Mouse (Mus musculus): ENCODE measurements around the gene Acot2. TPM values are rescaled to one million over a fixed set of nuclear protein-coding genes. Genes with fewer than 3 reads are reported as not detected.
"Not testable (repeated sequence)": the region's sequence is repeated elsewhere in the genome, so short reads cannot be mapped to it uniquely, and the experiment has no call there.

Gene Acot2
- polyA plus RNA-seq, 1 experiment from 2014 or later = 21.1 TPM

DNA sequence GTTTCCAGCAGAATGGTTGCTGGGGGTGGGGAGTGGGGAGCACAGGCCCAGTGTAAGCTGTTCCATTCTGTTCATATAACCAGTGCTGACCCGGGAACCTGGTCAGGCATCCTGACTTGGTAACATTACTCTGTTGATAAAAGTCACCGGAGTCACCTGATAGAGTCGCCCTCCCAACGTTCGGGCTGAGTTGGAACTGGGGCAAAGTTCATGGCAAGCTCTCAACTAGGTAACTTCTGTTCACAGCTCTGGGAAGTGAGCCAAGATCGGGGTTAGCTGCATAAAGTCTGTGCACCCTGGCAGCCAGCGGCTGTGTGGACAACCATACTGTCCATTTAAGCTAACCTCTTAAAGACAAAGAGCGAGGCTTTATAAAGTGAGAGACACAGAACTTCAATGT, 11.6 kb downstream of the Acot2 start:
- not testable (repeated sequence) for H3K4me3 ChIP-seq; H3K27me3 ChIP-seq; H3K9ac ChIP-seq; H3K36me3 ChIP-seq; H3K27ac ChIP-seq; H3K4me2 ChIP-seq (replicated peaks); ATAC-seq (ENCODE audit: low FRiP score, low read depth); H3K4me1 ChIP-seq
- H3K9me3 ChIP-seq = peaks cover 14% of the 10 kb centered on the region; the same call in 1 of the 2 replicates
- WGBS = 62% methylated on average over 8 of the region's 8 CpGs

DNA sequence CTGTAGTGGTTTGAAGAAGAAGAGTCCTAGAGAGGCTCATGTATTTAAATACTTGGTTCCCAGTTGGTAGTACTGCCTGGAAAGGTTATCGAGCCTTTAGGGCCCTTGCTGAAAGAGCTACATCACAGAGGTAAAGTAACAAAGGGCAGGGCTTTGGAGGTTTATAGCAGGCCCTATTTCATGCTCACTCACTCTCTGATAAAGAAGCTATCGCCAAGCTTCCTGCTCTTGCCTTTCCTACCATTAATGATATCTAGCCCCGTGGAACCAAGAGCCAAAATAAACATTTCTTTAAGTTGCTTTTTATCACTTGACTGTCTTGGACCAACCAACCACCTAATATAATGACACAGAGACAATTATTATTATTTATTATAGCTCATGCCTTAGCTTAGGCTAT, 12.8 kb downstream of the Acot2 start:
- H3K9ac ChIP-seq = no peak overlapping the region
- H3K4me3 ChIP-seq = no peak overlapping the region
- peaks cover 14% of the 10 kb centered on the region; the same call in 1 of the 2 replicates for H3K9me3 ChIP-seq
- 0 out of 2 replicates have a peak, but pooled peaks cover 3% of the 10 kb centered on the region for H3K4me1 ChIP-seq
- no peak for ATAC-seq (ENCODE audit: low FRiP score, low read depth)
- no peaks in the 10 kb centered on the region for H3K36me3 ChIP-seq
- WGBS = 75% methylated on average over 3 of the region's 3 CpGs
- H3K4me2 ChIP-seq (replicated peaks) = no peak overlapping the region
- H3K27me3 ChIP-seq = no peaks in the 10 kb centered on the region
- no peak overlapping the region for H3K27ac ChIP-seq

DNA sequence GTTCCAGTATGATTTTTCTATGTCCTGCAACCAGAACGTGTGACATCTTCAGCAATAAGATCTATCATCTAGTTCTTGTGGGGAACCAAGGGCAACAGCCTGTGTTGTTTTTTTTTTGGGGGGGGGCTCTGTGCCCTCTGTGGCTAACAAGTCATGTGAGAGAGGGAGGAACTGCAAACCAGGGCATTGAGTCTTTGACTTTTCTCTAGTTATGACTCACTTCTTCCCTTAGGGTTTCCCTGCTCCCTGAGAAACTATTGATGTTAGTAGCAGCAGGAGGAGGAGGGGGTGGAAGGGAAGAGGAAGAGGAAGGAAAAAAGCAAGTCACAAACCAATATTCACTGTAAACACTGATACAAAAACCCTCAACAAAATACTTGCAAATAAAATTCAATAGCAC, 16.2 kb downstream of the Acot2 start:
- H3K36me3 ChIP-seq = no peaks in the 10 kb centered on the region
- no peak overlapping the region for H3K9ac ChIP-seq
- H3K4me3 ChIP-seq = no peak overlapping the region
- ATAC-seq (ENCODE audit: low FRiP score, low read depth) = no peak
- H3K27ac ChIP-seq = no peak overlapping the region
- WGBS = 85% methylated on average over 1 of the region's 1 CpGs
- H3K27me3 ChIP-seq = no peaks in the 10 kb centered on the region
- peaks cover 5% of the 10 kb centered on the region; the same call in 1 of the 2 replicates for H3K4me1 ChIP-seq
- peaks cover 9% of the 10 kb centered on the region; the same call in 1 of the 2 replicates for H3K9me3 ChIP-seq
- no peak overlapping the region for H3K4me2 ChIP-seq (replicated peaks)

DNA sequence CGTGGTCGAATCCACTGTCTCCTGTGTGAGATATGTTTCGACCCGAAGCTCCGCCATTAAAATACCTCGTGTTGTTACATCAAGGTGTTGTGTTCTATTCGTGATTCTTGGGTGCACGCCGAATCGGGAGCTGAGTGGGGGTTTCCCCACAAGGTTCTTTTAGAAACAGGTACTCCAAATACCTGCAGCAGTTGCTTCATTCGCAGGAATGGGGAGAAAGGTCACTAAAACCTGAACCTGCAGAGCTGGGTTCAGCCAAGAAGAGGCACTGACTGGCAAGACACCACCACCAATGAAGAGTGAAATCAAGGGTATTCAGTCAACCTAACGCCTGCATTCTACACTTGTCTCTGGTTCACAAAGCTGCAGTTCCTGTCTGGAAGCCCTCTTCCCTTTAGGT, 20.6 kb downstream of the Acot2 start:
- ATAC-seq (ENCODE audit: low FRiP score, low read depth) = no peak
- Histone ChIP-seq H3K27ac (no peak overlapping the region), H3K4me2 (replicated peaks) (no peak overlapping the region), H3K27me3 (no peaks in the 10 kb centered on the region), H3K9ac (no peak overlapping the region), H3K36me3 (no peaks in the 10 kb centered on the region), H3K4me1 (peaks cover 30% of the 10 kb centered on the region), H3K9me3 (no peaks in the 10 kb centered on the region), H3K4me3 (no peak overlapping the region)
- WGBS = 88% methylated on average over 12 of the region's 12 CpGs

DNA sequence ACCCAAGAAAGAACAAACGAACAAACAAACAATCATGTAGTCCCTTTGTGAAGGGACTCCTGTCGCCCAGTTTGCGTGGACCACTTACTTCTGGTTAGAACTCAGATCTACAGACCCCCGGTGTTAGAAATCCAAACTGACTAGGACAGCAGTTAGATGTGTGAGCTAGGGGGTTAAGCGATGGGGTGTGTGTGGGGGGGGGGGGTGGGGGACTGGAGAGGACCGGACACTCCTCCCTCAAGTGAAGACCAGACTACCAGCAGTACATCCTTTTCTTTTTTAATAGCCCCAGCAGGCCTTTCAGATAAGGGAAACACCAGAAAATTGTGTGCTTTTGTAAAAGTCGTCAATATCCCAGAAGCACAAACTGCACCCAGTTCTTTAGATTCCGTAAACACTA, 21.1 kb downstream of the Acot2 start:
- no peaks in the 10 kb centered on the region for H3K27me3 ChIP-seq
- peak overlapping the region; percentile 69; the same call in 1 of the 2 replicates for H3K9ac ChIP-seq
- peak overlapping the region; percentile 44; the same call in 1 of the 2 replicates for H3K27ac ChIP-seq
- H3K36me3 ChIP-seq = no peaks in the 10 kb centered on the region; the same call in 1 of the 2 replicates
- H3K4me3 ChIP-seq = peak overlapping the region; percentile 51
- ATAC-seq (ENCODE audit: low FRiP score, low read depth) = no peak
- no peaks in the 10 kb centered on the region for H3K9me3 ChIP-seq
- 69% methylated on average over 8 of the region's 8 CpGs for WGBS
- H3K4me2 ChIP-seq (replicated peaks) = peak overlapping the region; percentile 63
- H3K4me1 ChIP-seq = peaks cover 30% of the 10 kb centered on the region

DNA sequence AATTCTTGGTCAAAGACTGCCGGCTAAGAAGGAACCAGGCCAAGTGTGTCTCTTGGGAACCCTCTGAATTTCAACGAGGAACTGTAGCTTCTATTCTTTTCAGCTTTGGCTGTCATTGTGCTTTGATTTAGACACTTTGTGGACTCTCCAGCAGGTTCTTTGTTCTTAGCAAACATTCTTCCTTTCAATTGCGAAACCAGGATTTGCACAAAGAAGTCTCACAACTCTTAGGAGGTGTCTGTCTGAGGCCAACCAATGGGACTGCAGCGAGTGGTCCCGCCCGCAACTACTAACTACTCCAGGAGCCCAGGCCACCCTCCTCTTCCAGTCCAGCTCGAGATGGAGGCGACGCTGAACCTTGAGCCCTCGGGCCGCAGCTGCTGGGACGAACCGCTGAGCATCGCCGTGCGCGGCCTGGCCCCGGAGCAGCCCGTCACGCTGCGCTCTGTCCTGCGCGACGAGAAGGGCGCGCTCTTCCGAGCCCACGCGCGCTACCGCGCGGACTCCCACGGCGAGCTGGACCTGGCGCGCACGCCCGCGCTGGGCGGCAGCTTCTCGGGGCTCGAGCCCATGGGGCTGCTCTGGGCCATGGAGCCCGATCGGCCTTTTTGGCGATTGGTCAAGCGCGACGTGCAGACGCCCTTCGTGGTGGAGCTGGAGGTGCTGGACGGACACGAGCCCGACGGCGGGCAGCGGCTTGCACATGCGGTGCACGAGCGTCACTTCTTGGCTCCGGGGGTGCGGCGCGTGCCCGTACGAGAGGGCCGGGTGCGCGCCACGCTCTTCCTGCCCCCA, 21.7 kb downstream of the Acot2 start, which contains the start of gene Acot1:
Gene Acot1 (plus strand): TSS at position 320 of the 795 bp plus-strand sequence.
- Histone ChIP-seq H3K4me3 (peak within 1 kb of the TSS; percentile 51), H3K27ac (peak within 1 kb of the TSS; percentile 44; the same call in 1 of the 2 replicates), H3K4me2 (replicated peaks) (peak within 1 kb of the TSS; percentile 63), H3K4me1 (peaks cover 30% of the 10 kb centered on the region), H3K9ac (peak within 1 kb of the TSS; percentile 69)
- peak; percentile 95 for ATAC-seq (ENCODE audit: low FRiP score, low read depth)
- not testable (repeated sequence) for H3K9me3 ChIP-seq, H3K27me3 ChIP-seq, H3K36me3 ChIP-seq
- WGBS = 1% methylated on average over 50 of the region's 70 CpGs

DNA sequence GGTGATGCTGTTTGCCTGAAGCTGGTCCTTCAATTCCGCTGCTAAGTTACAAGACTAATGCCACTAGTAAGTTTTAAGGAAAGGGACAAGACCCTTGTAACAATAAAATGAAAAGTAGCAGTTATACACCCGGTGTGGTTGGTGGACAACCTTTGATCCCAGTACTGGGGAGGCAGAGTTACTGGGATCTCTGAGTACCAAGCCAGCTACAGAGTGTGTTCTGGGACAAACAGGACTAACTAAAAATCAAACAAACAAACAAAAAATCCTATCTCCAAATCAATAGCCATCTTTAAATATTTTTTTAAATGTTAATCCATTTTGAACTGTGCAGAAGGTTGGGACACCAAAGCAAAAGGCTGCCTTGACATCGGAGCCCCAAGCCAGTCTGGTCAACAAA, 22.5 kb downstream of the Acot2 start:
- Histone ChIP-seq H3K27me3 (no peaks in the 10 kb centered on the region), H3K9me3 (no peaks in the 10 kb centered on the region), H3K36me3 (peaks cover 1% of the 10 kb centered on the region; the same call in 1 of the 2 replicates), H3K4me2 (replicated peaks) (peak overlapping the region; percentile 63), H3K4me3 (peak overlapping the region; percentile 51), H3K27ac (no peak overlapping the region), H3K4me1 (peaks cover 30% of the 10 kb centered on the region), H3K9ac (0 out of 2 replicates have a peak overlapping the region, but pooled peaks have one; percentile 69)
- no peak for ATAC-seq (ENCODE audit: low FRiP score, low read depth)
- WGBS = 81% methylated on average over 3 of the region's 3 CpGs

DNA sequence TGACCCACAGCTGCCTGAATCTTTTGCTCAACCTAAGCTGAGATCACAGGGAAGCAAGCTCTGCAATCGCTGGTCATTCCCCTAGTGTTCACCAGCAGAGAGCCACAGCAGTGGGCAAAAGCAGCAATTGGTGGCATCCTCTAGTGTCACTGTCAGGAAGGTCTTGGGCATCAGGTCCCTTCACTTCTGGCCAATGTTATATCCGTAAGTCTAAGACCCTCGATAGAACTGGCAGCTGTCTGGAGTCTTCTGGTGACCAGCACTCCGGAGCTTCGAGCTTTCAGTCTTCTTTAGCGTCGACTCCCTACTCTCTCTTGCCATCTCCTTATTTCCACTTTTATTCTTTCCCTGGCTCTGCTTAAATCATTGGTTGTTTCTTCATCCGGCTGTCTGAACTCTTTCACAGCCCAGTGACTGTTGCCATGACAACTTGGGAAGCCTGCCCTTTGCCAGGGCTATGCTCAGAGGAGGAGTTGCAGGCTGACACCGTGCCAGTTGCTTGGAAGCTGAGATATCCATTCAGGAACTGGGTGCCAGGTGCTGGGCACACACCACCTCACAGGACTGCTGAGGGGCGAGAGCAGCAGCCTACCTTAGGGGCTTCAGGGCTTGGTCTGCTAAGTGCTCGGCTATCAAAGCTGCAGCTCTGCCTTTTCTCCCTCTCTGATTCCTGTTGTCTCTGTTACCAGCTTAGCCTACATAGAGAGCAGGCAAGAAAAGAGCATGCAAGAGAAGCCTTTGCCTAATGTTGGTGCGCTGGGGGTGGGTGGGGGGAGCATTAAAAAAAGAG, 23.8 kb downstream of the Acot2 start:
- peak; percentile 34; the same call in 1 of the 2 replicates for ATAC-seq (ENCODE audit: low FRiP score, low read depth)
- Histone ChIP-seq H3K4me1 (peaks cover 30% of the 10 kb centered on the region), H3K36me3 (peaks cover 8% of the 10 kb centered on the region; the same call in 1 of the 2 replicates), H3K4me3 (0 out of 2 replicates have a peak overlapping the region, but pooled peaks have one; percentile 10), H3K9me3 (no peaks in the 10 kb centered on the region), H3K27me3 (no peaks in the 10 kb centered on the region), H3K27ac (no peak overlapping the region), H3K4me2 (replicated peaks) (peak overlapping the region; percentile 63), H3K9ac (peak overlapping the region; percentile 36; the same call in 1 of the 2 replicates)
- 61% methylated on average over 12 of the region's 12 CpGs for WGBS

DNA sequence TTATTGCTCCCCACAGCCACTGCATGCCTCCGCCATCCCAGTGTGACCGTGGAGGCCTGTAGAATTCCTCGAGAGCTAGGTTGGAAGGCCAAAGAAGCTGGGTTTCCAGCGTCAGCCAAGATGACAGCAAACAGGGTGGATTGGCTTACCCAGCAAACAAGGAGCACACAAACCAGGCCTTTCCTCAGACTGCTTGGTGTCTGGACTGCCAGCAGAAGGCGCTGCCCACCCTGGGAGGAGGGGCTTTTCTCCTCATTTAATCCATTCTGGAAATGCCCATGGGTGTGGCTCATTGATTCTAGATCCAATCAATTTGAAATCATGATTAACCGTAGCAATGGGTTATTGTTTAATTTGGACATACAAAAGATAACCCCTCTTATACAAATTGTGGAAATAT, 25.5 kb downstream of the Acot2 start:
- Histone ChIP-seq H3K27me3 (no peaks in the 10 kb centered on the region), H3K9me3 (no peaks in the 10 kb centered on the region), H3K4me3 (no peak overlapping the region), H3K36me3 (peaks cover 11% of the 10 kb centered on the region), H3K4me2 (replicated peaks) (no peak overlapping the region), H3K27ac (no peak overlapping the region), H3K4me1 (peaks cover 30% of the 10 kb centered on the region), H3K9ac (no peak overlapping the region)
- WGBS = 72% methylated on average over 6 of the region's 6 CpGs
- ATAC-seq (ENCODE audit: low FRiP score, low read depth) = no peak

DNA sequence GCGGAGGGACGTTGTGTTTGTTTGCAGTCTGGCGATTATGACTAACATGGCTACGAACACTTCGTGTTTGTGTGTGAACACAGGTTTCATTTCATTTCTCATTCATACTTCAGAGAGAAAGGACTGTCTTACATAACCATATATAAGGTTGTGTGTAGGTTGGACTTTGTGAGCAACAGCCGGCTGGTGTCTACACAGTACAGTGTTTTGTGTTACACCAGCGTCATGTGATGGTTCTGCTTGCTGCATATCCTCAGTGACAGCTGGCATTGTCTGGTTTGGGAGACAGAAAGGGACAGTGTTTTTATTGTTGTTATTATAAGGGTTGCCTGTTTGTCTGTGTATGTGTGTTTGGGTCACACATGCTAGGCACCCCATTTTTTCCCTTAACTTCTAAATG, 26.0 kb downstream of the Acot2 start:
- H3K27me3 ChIP-seq = no peaks in the 10 kb centered on the region
- peaks cover 27% of the 10 kb centered on the region for H3K4me1 ChIP-seq
- H3K9ac ChIP-seq = no peak overlapping the region
- 92% methylated on average over 7 of the region's 7 CpGs for WGBS
- H3K9me3 ChIP-seq = no peaks in the 10 kb centered on the region
- no peak for ATAC-seq (ENCODE audit: low FRiP score, low read depth)
- H3K36me3 ChIP-seq = peaks cover 13% of the 10 kb centered on the region
- H3K4me3 ChIP-seq = no peak overlapping the region
- H3K27ac ChIP-seq = no peak overlapping the region
- H3K4me2 ChIP-seq (replicated peaks) = no peak overlapping the region

DNA sequence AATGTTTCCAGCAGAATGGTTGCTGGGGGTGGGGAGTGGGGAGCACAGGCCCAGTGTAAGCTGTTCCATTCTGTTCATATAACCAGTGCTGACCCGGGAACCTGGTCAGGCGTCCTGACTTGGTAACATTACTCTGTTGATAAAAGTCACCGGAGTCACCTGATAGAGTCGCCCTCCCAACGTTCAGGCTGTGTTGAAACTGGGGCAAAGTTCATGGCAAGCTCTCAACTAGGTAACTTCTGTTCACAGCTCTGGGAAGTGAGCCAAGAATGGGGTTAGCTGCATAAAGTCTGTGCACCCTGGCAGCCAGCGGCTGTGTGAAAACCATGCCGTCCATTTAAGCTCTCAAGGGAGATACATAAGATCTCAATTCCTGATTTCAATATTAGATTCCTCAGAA, 32.9 kb downstream of the Acot2 start:
- 53% methylated on average over 7 of the region's 7 CpGs for WGBS
- not testable (repeated sequence) for H3K27me3 ChIP-seq; H3K4me3 ChIP-seq; H3K27ac ChIP-seq; H3K9ac ChIP-seq; H3K4me2 ChIP-seq (replicated peaks); H3K4me1 ChIP-seq; H3K9me3 ChIP-seq
- peaks cover 13% of the 10 kb centered on the region for H3K36me3 ChIP-seq
- ATAC-seq (ENCODE audit: low FRiP score, low read depth) = peak; percentile 54

DNA sequence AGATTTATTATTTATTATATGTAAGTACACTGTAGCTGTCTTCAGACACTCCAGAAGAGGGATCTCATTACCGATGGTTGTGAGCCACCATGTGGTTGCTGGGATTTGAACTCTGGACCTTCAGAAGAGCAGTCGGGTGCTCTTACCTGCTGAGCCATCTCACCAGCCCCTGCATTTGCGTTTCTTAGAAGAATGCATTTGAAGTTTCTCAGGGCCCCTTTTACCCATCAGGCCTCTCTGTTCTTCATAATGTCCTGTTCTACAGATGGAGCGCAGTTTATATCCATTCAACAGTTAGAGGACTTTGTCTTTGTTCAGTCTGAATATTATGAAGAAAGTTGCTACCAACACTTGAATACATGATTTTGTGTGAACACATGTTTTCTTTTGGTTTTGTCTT, 34.6 kb downstream of the Acot2 start:
- H3K9me3 ChIP-seq; H3K4me1 ChIP-seq; H3K36me3 ChIP-seq; H3K4me2 ChIP-seq (replicated peaks); H3K4me3 ChIP-seq; H3K9ac ChIP-seq; ATAC-seq (ENCODE audit: low FRiP score, low read depth); H3K27me3 ChIP-seq; H3K27ac ChIP-seq: not testable (repeated sequence)
- WGBS = 92% methylated on average over 4 of the region's 4 CpGs

Measured in limb, embryonic 13.5 days (tissue).